Mouse (Mus musculus) bone marrow, adult 2 months (tissue): ENCODE measurements around the gene Ak4.

Experiments
- CTCF ChIP-seq: fragments of 200-500 bp; IDR thresholded peaks from 2 replicates; pipeline ENCODE4 v1.5.1; 2011; ENCODE audit warnings: low read length, control low read depth; ENCODE audit not compliant: control insufficient read depth, insufficient read depth
- POLR2A ChIP-seq: fragments of 200-500 bp; IDR thresholded peaks from 2 replicates; pipeline ENCODE4 v1.6.1; 2011; ENCODE audit warnings: low read depth, mild to moderate bottlenecking, control low read depth, low read length, borderline replicate concordance; ENCODE audit not compliant: control insufficient read depth

DNA sequence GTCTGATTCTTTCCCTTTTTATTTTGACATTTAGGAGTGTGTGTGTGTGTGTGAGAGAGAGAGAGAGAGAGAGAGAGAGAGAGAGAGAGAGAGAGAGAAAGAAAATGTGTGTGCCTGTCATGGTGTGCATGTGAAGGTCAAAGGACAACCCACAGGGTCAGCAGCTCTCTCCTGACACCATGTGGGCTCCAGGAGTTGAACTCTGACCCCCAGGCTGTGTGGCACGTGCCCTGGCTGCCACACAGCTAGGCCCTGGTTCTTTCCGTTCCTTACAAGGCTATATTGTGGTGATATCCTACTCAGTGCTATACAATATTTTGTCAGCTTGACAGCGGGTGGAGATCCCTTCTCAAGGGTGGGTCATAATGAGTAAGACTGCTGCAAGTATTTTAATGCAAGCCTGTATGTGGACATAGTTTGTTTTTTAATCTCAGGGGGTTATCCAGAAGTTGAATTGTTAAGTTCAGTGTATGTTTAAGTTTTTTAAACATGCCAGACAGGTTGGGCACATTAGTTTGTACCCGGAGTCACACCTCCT, 49.3 kb upstream of the Ak4 start:
- TF ChIP-seq POLR2A (no peak), CTCF (no peak)
